In the genomic region with DNA sequence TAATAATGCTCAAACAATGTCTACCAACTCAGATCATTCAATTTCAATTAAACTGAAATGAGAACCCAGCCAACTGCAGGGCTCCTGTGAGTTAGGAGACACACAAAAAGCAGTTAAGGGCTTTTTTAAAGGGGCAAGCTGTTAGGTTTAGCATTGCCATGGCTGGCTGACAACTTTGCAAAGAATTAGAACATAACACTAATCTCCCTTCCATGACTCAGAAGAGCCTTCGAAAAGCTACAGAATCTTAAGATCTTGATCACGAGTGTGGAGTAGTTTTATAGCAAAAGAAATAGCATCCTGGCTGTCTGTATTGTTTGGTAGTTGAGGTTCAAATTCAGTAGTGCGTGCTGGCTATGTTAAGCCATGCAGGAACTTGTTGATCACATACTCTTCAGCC, we compare ENCODE assay signal across 19 mouse cellular contexts.
A peak's percentile ranks its signal among the peaks of the same experiment; 100 is the strongest.
DNase-seq lines count a peak whose midpoint lies in the region; ATAC-seq and TF ChIP-seq lines count a peak whose summit lies in the region.
"Had no signal": no experiment of that assay in that cellular context is flagged by ENCODE, and none has a peak within 500 bp of the region (broad histone marks: within the 10 kb centered on the region; RNA-seq: fewer than 3 reads in every experiment).

No protein-coding gene starts in this region.

- no peak overlapping the region for H3K4me3 ChIP-seq in forebrain, embryonic 14.5 days (ENCODE audit: low read depth, low read length)
- H3K4me3 ChIP-seq in forebrain, embryonic 12.5 days (replicated peaks) = no peak overlapping the region
- H3K4me3 ChIP-seq in heart, embryonic 13.5 days = no peak overlapping the region
- H3K4me3 ChIP-seq in embryonic fibroblast, embryonic 13.5 days (ENCODE audit: insufficient read depth, low read length) = no peak overlapping the region
- H3K4me3 ChIP-seq: embryonic facial prominence, embryonic 15.5 days; heart, embryonic 10.5 days; heart, embryonic 15.5 days; hindbrain, embryonic 13.5 days had no signal

- ATAC-seq in forebrain, embryonic 14.5 days = no peak
- no peak for ATAC-seq in forebrain, embryonic 12.5 days (ENCODE audit: low FRiP score)
- ATAC-seq in heart, embryonic 13.5 days (ENCODE audit: extremely low read depth, insufficient number of reproducible peaks, low FRiP score, low TSS enrichment) = no peak
- ATAC-seq in Patski = peak; percentile 65
- ATAC-seq: hindbrain, postnatal 0 days had no signal

- no peaks in the 10 kb centered on the region for H3K36me3 ChIP-seq in forebrain, embryonic 14.5 days (ENCODE audit: control insufficient read depth, insufficient read depth, low read length)
- no peaks in the 10 kb centered on the region for H3K36me3 ChIP-seq in forebrain, embryonic 12.5 days (replicated peaks)
- peaks cover 21% of the 10 kb centered on the region for H3K36me3 ChIP-seq in heart, embryonic 13.5 days

- 58% methylated on average over 3 of the region's 3 CpGs for WGBS in forebrain, embryonic 14.5 days
- 76% methylated on average over 3 of the region's 3 CpGs for WGBS in forebrain, embryonic 12.5 days
- WGBS in heart, embryonic 13.5 days = 79% methylated on average over 3 of the region's 3 CpGs

- CTCF ChIA-PET in Patski (lab: Charles Lee) = interaction anchor here (0.8 to 1.1 kb wide), 3 partner anchors 9 to 18 kb away, joined by 3 read pairs; no protein-coding TSS in a partner anchor

- POLR2A ChIA-PET in Patski (lab: Charles Lee) = interaction anchor here (0.7 kb wide), 1 partner anchor 24 kb away, joined by 4 read pairs; no protein-coding TSS in a partner anchor

- H3K9me3 ChIP-seq in forebrain, embryonic 14.5 days (replicated peaks; ENCODE audit: control insufficient read depth, low read length) = no peaks in the 10 kb centered on the region
- no peaks in the 10 kb centered on the region for H3K9me3 ChIP-seq in forebrain, embryonic 12.5 days
- H3K9me3 ChIP-seq in heart, embryonic 13.5 days = no peaks in the 10 kb centered on the region
- H3K9me3 ChIP-seq: embryonic facial prominence, embryonic 15.5 days; heart, embryonic 10.5 days; heart, embryonic 15.5 days; hindbrain, embryonic 13.5 days had no signal

- TF ChIP-seq CTCF in Patski (IDR thresholded peaks at IDR 0.05) = no peak
- TF ChIP-seq CTCF in embryonic fibroblast, embryonic 13.5 days (IDR thresholded peaks at IDR 0.05; ENCODE audit: borderline replicate concordance, insufficient read depth, low read length) = no peak

- H3K9ac ChIP-seq in forebrain, embryonic 14.5 days (ENCODE audit: low read length) = no peak overlapping the region
- no peak overlapping the region for H3K9ac ChIP-seq in forebrain, embryonic 12.5 days
- H3K9ac ChIP-seq in heart, embryonic 13.5 days = no peak overlapping the region
- H3K9ac ChIP-seq: embryonic facial prominence, embryonic 15.5 days; heart, embryonic 15.5 days; hindbrain, embryonic 13.5 days had no signal

- peaks cover 22% of the 10 kb centered on the region for H3K4me1 ChIP-seq in forebrain, embryonic 14.5 days (ENCODE audit: control insufficient read depth, insufficient read depth, low read length)
- H3K4me1 ChIP-seq in forebrain, embryonic 12.5 days = peaks cover 14% of the 10 kb centered on the region
- H3K4me1 ChIP-seq in heart, embryonic 13.5 days = peaks cover 48% of the 10 kb centered on the region
- H3K4me1 ChIP-seq in embryonic fibroblast, embryonic 13.5 days (ENCODE audit: control insufficient read depth, insufficient read depth, low read length) = peaks cover 7% of the 10 kb centered on the region

- no peak for TF ChIP-seq POLR2A in embryonic fibroblast, embryonic 13.5 days (IDR thresholded peaks at IDR 0.05; ENCODE audit: low read depth, low read length)

- no peaks in the 10 kb centered on the region for H3K27me3 ChIP-seq in forebrain, embryonic 14.5 days (replicated peaks; ENCODE audit: control insufficient read depth, insufficient read depth, low read length)
- H3K27me3 ChIP-seq in forebrain, embryonic 12.5 days = no peaks in the 10 kb centered on the region
- H3K27me3 ChIP-seq in heart, embryonic 13.5 days (replicated peaks) = no peaks in the 10 kb centered on the region
- no peaks in the 10 kb centered on the region for H3K27me3 ChIP-seq in Patski
- H3K27me3 ChIP-seq: embryonic facial prominence, embryonic 15.5 days; heart, embryonic 15.5 days; hindbrain, embryonic 13.5 days had no signal

- 0 out of 2 replicates have a peak overlapping the region, but pooled peaks have one; percentile 55 for H3K27ac ChIP-seq in forebrain, embryonic 14.5 days (ENCODE audit: low read depth, low read length)
- H3K27ac ChIP-seq in forebrain, embryonic 12.5 days = no peak overlapping the region
- H3K27ac ChIP-seq in heart, embryonic 13.5 days (replicated peaks) = 0 out of 2 replicates have a peak overlapping the region, but pooled peaks have one; percentile 24
- H3K27ac ChIP-seq in embryonic fibroblast, embryonic 13.5 days (ENCODE audit: insufficient read depth, low read length) = peak overlapping the region; percentile 38; the same call in 1 of the 2 replicates
- H3K27ac ChIP-seq: embryonic facial prominence, embryonic 15.5 days; heart, embryonic 10.5 days; heart, embryonic 15.5 days; hindbrain, embryonic 13.5 days; hindbrain, postnatal 0 days had no signal

- H3K4me2 ChIP-seq in forebrain, embryonic 14.5 days (ENCODE audit: low read length) = no peak overlapping the region
- no peak overlapping the region for H3K4me2 ChIP-seq in forebrain, embryonic 12.5 days
- no peak overlapping the region for H3K4me2 ChIP-seq in heart, embryonic 13.5 days
- H3K4me2 ChIP-seq: embryonic facial prominence, embryonic 15.5 days; heart, embryonic 15.5 days; hindbrain, embryonic 13.5 days had no signal

- DNase-seq in forebrain, embryonic 14.5 days (ENCODE audit: low spot score) = peak; percentile 45
- no peak for DNase-seq in heart, adult 18-20 months
- peak; percentile 51 for DNase-seq in Patski (ENCODE audit: low read depth, low spot score)
- DNase-seq in neural tube, embryonic 10.5 days (ENCODE audit: extremely low spot score, low spot score) = no peak
- DNase-seq: cerebellum, adult 11-12 months; cerebellum, adult 9-10 months; cerebellum, postnatal 25 days; gastrocnemius, postnatal 36 days; heart, adult 11 months; heart, postnatal 14 days; kidney, adult 11 months had no signal

- in situ Hi-C loops in Patski (cut with MboI; ENCODE audit: low pct_unique_long_range_greater_than_20kb) = no loop called here

Comparison
In these comparisons a context has a peak if more than half of its experiments do, and no peak if none do; other contexts are left out.
1. DNase-seq: peak in forebrain, embryonic 14.5 days (single experiment) and Patski (single experiment); none in heart, adult 18-20 months (0 of 2) and neural tube, embryonic 10.5 days (single experiment).